Mouse (Mus musculus): ENCODE data around the gene Rcc2.

DNA sequence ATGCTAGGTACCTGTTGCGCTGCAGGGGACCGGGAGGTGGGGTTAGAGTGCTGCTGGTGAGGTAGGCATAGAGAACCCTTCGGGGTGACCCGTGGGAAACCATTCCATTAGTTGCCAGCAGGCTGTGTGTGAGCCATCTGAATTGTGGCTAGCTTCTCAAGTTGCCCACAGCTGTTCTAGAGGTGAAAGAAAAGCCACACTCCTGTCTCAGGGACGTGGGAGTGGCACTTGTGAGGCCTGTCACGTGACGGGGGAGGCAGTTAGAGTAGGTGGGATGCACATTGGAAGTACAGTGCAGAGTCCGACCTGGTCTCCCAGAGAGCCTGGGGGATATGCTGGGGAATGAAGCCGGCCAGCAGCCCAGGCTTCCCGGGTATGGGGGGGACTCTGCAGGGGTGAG lies 9.3 kb downstream of the Rcc2 start:
- TF ChIP-seq POLR2A (IDR thresholded peaks at IDR 0.05; ENCODE audit: borderline replicate concordance, low read depth, low read length) (no peak), CTCF (IDR thresholded peaks at IDR 0.05; ENCODE audit: low read depth, low read length) (no peak)

Data from bone marrow macrophage, adult 2 months (primary cell).